Mouse (Mus musculus): ENCODE results near the gene Cenpi.
"Not testable (repeated sequence)": the region's sequence is repeated elsewhere in the genome, so short reads cannot be mapped to it uniquely, and the experiment has no call there.

The Cenpi gene

DNA sequence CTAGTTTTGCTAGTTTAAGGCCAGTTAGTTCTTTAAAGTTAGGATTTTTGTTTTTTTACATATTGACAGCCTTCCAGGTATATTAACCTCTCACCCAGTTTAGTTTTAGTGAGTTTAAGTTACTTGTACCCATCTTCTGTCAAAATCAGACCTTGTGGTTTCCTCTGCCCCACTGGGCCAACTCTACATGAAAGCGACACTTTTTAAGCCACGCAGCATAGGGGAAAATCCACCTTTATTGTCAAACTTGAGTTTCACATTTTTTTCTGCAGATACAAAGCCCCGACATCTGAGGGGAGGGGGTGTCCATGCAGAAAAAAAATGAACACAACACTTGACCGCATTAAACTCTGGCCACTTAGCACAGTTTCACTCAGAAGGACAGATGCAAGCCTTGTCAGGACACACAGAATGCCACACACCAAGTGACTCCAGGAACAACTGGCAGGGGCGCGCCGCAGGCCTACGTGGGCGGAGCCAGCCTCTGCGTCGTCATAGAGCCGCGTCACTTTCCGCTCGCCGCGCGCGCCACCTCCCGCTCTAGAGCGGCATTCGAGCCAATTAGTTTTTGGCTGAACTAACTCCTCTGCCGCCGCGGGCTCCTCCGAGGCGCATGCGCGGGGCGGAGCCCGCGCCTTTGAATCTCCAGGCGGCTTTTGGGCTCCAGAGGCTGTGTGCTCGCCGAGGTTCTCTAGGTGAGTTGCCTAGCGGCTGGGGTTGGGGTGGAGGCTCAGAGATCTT is at the start of gene Cenpi:
Gene Cenpi (plus strand): TSS at position 551 of the 741 bp plus-strand sequence.
- peak; percentile 87 for DNase-seq (ENCODE audit: extremely low read depth, low read depth)

DNA sequence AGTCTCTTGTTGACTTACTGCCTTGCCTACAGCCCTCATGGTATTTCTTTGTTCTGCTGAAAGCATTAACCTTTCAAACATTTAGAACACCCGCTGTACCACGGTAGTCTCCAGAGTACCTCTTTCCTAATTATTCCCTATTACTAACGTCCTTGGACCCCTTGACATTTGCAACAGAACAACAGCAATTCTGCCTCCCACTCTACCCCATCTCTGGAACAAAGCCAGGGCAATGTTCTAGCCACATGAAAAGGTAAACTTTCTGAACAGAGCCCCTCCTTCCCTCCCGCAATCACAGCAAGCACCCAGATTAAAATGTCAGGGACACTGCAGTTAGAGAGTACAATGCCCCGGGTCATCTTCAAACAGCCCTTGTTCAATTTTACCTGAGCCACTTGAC is 46.7 kb upstream of the Cenpi start:
- DNase-seq (ENCODE audit: extremely low read depth, low read depth): no peak

GRCm38 (mm10) chrX:134262129-134262528 is 45.8 kb upstream of the Cenpi start:
- DNase-seq (ENCODE audit: extremely low read depth, low read depth): no peak

- no peak for DNase-seq (ENCODE audit: extremely low read depth, low read depth)
Observed at GRCm38 (mm10) chrX:134275715-134276114, 32.2 kb upstream of the Cenpi start.

DNA sequence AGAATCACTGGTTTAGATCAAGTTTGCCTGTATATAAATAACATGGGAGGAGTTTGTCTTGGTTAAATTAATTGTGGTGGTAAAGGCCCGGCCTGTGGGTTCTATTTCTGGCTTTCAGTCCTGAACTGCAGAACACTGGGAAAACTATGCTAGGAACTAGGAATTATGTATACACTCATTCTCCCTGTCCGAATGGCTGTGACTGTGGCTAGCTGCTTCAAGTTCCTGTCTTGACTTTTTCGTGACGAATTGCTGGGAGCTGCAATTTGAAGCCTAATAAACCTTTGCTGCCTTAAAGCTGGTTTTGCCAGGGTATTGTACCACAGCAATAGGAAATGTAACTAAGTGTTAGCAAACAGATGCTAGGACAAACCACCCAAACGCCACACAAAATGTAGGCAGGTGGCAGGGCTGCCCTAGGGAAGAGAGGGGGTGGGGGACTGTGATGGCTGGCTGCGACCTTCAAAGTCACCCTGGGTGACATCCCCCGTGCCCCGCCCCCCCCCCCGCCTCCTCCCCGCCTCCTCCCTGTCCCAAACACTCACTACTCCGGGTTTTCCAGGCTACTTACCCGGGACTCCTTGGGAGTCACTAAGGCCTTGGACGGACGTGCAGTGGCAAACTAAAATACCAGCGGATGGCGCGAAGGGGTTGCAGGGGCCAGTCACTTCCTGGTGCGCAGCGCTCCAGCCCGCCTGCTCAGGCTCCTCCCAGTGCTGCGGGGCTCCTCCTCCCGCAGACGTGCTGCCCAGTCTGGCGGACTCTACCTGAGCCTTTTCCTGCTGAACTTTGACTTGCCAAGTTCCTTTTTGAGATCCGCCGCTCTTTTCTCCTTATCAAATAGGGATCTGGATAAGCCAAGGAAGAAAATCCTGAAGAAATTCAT is 31.4 kb upstream of the Cenpi start, which contains the start of gene Trmt2b:
Gene Trmt2b (minus strand): TSS at position 710 of the 886 bp plus-strand sequence.
- DNase-seq (ENCODE audit: extremely low read depth, low read depth): peak; percentile 74

DNA sequence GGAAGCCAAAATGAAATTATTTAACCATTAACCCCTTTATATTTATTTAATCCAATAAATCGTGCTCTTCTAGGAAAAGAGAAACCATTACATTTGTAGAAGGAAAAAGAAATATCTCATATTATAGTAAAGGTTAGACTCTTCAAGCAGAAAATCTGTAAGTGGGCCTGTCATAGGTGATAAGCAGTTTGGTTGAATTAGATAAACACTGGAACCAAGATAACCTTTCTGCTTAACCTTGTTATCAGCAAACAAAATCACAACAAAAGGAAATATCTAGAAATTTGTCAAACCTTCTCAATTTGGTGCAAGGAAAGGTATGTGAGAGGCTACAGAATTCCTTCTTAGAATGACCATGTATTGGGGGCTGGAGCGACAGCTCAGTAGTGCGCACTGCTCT is 27.4 kb upstream of the Cenpi start:
- DNase-seq (ENCODE audit: extremely low read depth, low read depth): no peak

- no peak for DNase-seq (ENCODE audit: extremely low read depth, low read depth)
Observed at GRCm38 (mm10) chrX:134285102-134285501, 22.8 kb upstream of the Cenpi start.

GRCm38 (mm10) chrX:134285791-134286190 is 22.1 kb upstream of the Cenpi start:
- DNase-seq (ENCODE audit: extremely low read depth, low read depth): no peak

DNA sequence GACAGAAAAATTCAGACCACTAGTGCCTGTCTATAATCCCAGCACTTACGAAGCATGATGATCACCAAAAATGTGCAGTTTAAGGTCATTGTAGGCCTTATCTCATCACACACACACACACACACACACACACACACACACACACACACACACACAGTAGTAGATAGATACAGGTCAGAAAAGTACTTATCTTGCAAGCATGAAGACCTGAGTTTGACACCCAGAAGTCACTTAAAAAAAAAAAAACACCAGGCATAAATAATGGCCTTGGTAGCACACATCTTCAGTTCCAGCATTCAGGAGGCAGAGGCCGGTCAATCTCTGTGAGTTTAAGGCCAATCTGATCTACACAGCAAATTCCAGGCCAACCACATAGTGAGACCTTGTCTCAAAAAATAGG is 20.6 kb upstream of the Cenpi start:
- DNase-seq (ENCODE audit: extremely low read depth, low read depth): no peak

GRCm38 (mm10) chrX:134296301-134296700 is 11.6 kb upstream of the Cenpi start:
- no peak for DNase-seq (ENCODE audit: extremely low read depth, low read depth)

- DNase-seq (ENCODE audit: extremely low read depth, low read depth): no peak
Observed at GRCm38 (mm10) chrX:134296737-134297136, 11.1 kb upstream of the Cenpi start.

DNA sequence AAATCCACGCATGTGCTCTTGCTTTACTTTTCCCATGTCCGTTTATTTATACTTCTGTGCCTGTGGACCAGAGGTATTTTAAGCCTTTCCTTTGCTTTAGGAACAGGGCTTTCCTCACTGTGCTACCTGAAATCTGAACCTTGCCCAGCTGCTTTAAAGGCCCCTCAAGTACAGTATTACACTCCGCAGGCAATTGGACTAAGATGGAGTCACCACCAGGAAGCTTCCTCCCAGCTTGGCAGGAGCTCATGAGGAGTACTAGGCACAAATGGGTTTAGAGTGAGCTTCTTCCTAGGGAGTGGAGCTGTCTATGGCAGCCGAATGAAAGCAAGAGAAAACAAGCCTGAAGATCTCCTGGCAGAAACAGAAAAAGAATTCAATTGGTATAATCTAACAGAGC is 10.7 kb upstream of the Cenpi start:
- DNase-seq (ENCODE audit: extremely low read depth, low read depth): no peak

DNA sequence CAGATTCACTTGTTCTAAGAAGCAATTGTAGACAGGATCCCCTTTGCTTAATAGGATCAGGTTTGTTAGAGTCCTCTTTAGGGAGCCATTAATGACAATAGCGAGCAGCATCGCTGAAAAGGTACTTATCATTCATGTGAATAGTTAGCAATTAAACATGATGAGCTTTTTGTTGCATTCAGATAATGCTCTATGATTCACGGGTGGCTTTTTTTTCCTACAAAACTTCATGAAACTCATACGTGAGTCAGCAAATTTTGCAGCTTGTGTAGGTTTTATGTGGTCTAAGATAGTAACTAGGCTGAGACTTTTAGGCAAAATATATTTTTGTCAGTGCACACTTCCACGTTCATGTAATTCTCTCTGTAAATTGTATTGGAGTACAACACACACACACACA is 7.7 kb upstream of the Cenpi start:
- DNase-seq (ENCODE audit: extremely low read depth, low read depth): peak; percentile 56

DNA sequence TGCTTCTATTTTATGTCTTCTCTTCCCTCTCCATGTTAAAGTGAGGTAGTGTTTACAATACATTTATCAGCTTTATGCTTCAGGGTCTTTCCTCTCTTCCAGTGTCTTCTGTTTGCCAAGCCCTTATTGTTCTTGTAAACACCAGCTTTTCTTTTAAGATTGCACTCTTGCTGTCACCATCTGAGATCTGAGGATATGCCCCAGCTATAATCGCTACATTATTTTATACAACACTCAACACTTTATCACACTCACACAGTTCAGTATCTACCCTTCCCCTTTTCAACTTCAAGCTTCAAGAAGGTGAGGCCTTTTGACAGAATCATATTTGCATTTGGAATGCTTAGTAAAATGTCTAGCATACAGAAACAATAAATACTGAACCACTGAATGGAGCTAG is 4.6 kb upstream of the Cenpi start:
- no peak for DNase-seq (ENCODE audit: extremely low read depth, low read depth)

DNA sequence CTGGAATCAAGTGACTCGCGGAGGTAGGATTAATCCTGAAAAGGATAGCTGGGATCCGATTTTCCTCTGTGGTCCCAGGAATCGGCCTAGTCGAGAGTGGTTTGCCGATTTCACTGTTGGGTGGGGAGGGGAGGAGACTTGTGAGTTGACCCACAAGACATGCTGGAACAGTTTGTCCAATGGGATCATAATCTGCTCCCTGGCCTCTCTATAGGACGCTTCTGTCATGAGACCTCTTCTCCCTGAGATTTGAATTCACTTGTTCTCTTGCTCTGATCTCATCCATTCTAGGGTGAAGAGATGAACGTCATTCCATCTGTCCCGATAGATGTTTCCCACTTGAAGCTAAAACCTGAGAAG is 371 bp downstream of the Cenpi start:
- peak; percentile 86 for DNase-seq (ENCODE audit: extremely low read depth, low read depth)

GRCm38 (mm10) chrX:134311193-134311592 is 3.3 kb downstream of the Cenpi start:
- not testable (repeated sequence) for DNase-seq (ENCODE audit: extremely low read depth, low read depth)

GRCm38 (mm10) chrX:134319153-134319932 is 11.5 kb downstream of the Cenpi start:
- DNase-seq (ENCODE audit: extremely low read depth, low read depth): peak; percentile 41

GRCm38 (mm10) chrX:134333280-134333679 is 25.4 kb downstream of the Cenpi start:
- peak; percentile 49 for DNase-seq (ENCODE audit: extremely low read depth, low read depth)

- no peak for DNase-seq (ENCODE audit: extremely low read depth, low read depth)
Observed at GRCm38 (mm10) chrX:134342735-134343134, 34.9 kb downstream of the Cenpi start.

DNA sequence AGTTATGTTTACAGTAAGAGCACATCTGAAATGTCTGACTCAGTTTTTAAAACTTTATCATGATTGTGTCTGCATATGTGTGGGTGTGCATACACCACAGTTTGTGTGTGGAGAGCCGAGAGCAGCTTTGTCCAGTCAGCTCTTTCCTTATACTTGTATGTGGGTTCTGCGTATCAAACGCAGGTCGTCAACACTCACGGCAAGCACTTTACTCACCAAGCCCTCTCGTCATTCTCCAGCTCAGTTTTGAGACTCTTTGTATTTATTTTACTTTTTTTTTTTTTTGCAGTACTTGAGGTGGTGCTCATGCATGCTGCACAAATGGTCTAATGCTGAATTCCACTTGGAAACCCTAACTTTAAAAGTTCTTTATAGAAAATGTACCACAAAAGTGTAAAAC is 42.3 kb downstream of the Cenpi start:
- no peak for DNase-seq (ENCODE audit: extremely low read depth, low read depth)

GRCm38 (mm10) chrX:134353848-134354247 is 46.0 kb downstream of the Cenpi start:
- DNase-seq (ENCODE audit: extremely low read depth, low read depth): peak; percentile 12

DNA sequence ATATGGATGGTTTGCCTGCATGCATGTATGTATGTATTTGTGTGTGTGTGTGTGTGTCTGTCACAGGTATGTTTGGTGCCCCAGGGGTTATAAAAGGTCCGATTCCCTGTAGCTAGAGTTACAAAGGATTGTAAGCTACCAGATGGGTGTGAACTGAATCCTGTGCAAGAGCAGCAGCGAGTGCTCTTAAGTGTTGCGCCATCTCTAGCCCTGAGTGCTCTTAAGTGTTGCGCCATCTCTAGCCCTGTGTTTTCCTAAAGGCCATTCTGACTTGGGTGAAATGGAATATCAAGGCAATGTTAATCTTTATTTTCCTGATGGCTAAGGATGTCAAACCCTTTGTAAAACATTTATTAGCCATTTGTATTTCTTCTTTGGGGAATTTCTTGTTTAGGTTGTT is 51.5 kb downstream of the Cenpi start:
- DNase-seq (ENCODE audit: extremely low read depth, low read depth): no peak
